Mouse (Mus musculus): Measurements from ENCODE around the gene Cideb.

Cideb gene

DNA sequence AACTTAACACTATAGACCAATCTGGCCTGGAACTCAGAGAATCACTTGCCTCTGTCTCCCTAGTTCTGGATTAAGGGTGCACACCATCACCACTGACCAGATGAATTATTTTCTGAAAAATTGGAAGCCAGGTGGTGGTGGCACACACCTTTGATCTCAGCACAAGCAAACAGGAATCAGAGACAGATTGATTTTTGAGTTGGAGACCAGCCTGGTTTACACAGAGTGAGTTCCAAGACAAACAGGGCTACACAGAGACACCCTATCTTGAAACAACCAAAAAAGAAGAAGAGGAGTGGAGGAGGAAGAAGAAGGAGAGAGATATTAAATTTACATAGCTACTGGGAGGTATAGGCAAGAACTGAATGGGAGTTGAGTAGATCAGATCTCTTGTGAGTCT lies 32.0 kb downstream of the Cideb start:
- no peak for DNase-seq (ENCODE audit: inconsistent age in 2 of 2, low spot score in 1 of 2)

- peak; percentile 51 to 91 for DNase-seq (ENCODE audit: inconsistent age in 2 of 2, low spot score in 1 of 2)
These were observed 33.8 kb downstream of the Cideb start for GRCm38 (mm10) chr14:55724411-55724871.

DNA sequence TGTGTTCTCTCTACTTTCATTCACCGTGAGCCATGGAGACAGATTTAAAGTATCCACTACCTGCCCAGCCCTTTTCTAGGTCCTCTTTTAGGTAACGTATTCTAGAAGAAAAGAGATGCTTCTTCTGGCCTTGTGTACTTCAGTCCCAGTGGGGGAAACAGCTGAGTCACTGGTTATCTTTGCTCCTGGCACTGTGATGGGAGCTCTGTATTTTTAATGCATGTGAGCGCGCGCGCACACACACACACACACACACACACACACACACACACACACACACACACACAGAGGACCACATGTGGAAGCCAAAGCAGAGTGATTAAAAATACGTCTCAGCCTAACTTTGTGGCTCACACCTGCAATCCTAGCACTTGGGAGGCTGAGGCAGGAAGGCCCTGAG lies 34.8 kb downstream of the Cideb start:
- DNase-seq (ENCODE audit: inconsistent age in 2 of 2, low spot score in 1 of 2), result no peak

- no peak for DNase-seq (ENCODE audit: inconsistent age in 2 of 2, low spot score in 1 of 2)
These were observed 35.8 kb downstream of the Cideb start for GRCm38 (mm10) chr14:55722438-55722945.

- DNase-seq (ENCODE audit: inconsistent age in 2 of 2, low spot score in 1 of 2), result peak; percentile 92 to 96
These were observed 36.4 kb downstream of the Cideb start, which contains the start of gene Rabggta for GRCm38 (mm10) chr14:55721700-55722437. Gene Rabggta, minus strand, starts transcription at chr14:55722263.

DNA sequence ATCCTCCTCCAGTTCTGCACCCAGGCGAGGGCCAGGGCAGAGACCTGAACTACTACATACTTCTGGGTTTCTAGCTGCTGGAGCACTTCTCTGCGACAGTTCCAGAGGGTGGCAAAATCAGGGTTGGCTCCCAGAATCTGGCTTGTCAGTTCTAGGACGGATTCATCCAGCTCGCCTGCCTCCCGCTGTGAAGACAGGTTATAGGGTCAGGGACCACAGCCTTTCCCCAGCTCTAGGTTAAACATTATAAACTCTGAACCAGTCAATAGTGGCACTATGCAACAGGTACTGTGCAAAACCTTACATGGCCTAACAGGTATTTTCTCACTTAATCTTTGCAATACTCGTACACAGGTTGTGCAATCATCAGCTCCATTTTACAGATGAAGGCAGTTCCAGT lies 37.2 kb downstream of the Cideb start:
- DNase-seq (ENCODE audit: inconsistent age in 2 of 2, low spot score in 1 of 2), result peak in 1 of 2 experiments; percentile 39

DNA sequence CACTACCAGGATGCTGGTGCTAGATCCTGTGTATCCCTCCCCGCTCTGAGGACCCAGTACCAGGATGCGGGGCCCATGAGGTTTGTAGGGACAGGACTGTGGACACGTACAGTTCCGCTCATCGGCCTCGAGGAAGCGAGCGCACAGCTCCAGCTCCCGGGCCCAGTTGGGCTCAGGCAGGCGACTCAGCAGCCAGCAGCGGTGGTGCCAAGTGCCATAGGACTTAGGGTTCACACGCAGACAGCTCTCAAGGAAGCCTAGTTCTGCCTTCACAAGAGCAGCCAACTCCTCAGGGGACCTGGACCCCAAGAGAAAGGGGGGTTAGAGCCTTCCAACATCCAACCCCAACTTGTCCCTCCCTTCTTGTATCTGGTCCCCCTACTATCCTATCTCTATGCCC lies 37.6 kb downstream of the Cideb start:
- DNase-seq (ENCODE audit: inconsistent age in 2 of 2, low spot score in 1 of 2), result no peak

- DNase-seq (ENCODE audit: inconsistent age in 2 of 2, low spot score in 1 of 2), result no peak
These were observed 38.5 kb downstream of the Cideb start for GRCm38 (mm10) chr14:55719737-55720136.

GRCm38 (mm10) chr14:55716884-55717283 lies 41.4 kb downstream of the Cideb start:
- no peak for DNase-seq (ENCODE audit: inconsistent age in 2 of 2, low spot score in 1 of 2)

DNA sequence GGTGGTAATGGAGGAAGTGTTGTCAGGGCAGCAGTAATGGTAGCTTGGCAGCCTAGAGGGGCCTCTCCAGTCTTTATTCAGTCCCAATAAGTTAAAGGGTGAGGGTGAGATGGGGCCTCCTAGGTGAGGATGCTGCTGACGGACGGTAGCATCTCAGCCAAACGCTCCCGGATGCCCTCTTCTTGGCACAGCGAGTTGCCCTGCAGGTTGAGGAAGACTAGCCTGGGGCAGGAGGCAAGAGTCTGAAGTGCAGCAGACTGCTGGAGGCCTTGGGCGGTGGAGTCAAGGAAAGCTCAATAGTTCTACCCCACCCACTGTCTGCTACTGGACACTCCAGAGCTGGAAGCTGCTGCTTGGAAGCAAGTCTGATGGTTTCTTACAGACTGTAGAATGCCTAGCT lies 42.0 kb downstream of the Cideb start:
- no peak for DNase-seq (ENCODE audit: inconsistent age in 2 of 2, low spot score in 1 of 2)

- no peak for DNase-seq (ENCODE audit: inconsistent age in 2 of 2, low spot score in 1 of 2)
These were observed 43.4 kb downstream of the Cideb start for GRCm38 (mm10) chr14:55714893-55715292.

DNA sequence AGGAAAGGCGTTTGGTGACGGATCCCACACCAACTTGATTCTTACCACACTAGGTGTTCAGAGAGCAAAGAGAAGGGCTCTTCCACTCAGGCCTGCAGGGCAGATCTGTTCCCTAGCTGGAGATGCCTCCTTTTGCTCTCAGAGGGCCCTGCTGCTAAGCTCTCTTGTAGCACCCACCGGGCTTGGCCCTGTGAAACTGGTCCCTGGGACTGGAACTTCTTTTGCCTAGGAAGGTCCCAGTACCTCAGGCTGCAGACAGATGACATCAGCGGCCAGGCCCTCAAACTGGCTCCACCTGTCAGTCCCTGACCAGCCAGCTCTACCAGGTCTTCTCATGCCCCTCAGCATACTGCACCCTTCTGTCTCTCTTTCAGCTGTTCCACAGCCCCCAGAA lies 44.5 kb downstream of the Cideb start, which contains the start of gene Tgm1:
TSS of gene Tgm1 (minus strand) at position 198 of the 394 bp plus-strand sequence.
- no peak for DNase-seq (ENCODE audit: inconsistent age in 2 of 2, low spot score in 1 of 2)

DNA sequence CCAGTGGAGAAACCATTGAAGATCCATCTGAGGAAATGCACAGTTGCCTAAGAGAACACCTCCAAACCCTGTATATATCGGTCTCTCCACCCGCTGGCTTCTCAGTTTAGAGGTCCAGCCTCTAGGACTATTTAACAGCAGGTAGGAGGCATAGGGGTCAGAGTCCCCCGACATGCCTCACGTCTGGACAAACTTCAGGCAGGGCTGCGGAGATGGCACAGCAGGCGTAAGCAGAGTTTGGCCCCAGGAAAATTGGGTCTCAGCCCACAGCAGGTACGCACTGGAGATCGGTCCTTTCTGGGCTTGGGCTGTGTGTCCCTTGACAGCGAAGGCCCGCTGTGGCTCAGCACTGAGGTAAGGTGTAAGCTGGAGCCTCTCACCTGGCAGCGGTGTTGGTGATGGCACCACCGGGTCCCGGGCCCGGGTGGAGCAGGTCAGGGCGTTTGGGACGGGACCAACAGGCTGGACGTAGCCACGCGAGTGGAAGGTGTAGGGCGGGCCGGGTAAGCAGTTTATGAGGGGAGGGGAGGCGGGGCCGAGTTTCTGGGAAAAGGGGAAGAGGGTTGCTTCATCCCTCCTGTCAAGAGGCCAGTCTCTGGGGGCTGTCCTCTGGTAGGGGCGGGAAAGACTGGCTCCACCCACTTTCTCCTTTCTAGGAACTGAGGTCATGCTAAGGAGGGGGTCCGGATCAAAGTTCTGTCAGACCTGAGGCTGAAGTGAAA lies 45.1 kb downstream of the Cideb start:
- peak in 1 of 2 experiments; percentile 56 for DNase-seq (ENCODE audit: inconsistent age in 2 of 2, low spot score in 1 of 2)

DNA sequence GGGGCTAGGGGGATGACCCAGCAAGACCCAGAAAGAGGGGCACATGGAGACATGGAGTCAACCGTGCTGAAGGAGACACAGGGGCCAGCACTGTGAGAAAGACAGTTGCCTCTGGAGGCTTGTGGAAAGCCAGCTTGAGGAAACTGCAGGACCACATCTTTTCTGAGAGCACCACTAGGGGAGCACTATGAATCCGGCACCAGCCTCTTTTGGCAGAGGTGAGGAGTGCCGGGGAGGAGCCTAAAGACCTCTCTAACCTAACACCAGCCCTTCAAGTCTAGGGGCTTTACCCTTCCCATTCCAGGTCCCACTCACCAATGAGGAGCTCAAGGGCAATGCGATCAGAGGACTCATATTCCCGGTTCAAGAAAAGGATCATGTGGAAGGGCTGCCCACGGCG lies 46.5 kb downstream of the Cideb start:
- no peak for DNase-seq (ENCODE audit: inconsistent age in 2 of 2, low spot score in 1 of 2)

DNA sequence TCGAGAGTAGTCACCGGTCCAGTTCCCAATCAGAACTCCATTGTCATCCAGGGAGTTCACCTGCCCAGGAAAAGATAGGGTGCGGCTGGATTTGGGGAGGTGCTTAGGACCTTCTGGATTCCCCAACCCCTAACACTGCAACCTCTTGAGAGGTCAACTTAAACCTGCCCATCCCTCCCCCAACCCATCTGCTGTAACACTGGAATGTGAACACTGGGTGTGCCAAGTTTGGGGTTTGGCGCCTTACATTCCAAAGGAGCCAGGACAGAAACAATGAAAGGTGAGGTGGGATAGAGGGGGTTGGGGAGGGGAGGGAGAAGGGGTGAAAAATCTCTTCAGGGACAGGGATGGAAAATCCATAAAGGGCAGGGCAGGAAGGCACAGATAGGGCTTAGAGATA lies 48.7 kb downstream of the Cideb start:
- no peak for DNase-seq (ENCODE audit: inconsistent age in 2 of 2, low spot score in 1 of 2)

DNA sequence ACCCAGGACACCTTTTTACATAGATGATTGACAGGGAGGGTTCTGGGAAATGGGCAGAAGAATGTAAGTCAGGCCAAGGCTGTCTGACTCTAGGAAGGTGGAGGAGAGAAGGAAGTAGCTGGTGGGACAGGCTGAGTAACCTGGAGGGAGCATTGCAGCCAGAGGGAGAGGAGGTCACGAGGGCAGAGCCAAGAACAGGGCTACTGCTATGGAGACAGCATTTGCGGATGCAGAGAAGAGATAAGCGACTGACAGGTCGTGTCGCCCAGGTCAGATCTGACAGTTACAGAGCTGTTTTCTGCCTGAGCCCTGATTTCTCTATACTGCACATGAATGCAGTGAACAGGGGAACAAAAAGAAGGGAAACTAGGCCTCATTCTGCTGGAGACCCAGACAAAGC lies 50.9 kb downstream of the Cideb start:
- DNase-seq (ENCODE audit: inconsistent age in 2 of 2, low spot score in 1 of 2), result no peak

GRCm38 (mm10) chr14:55706051-55706600 lies 52.1 kb downstream of the Cideb start:
- DNase-seq (ENCODE audit: inconsistent age in 2 of 2, low spot score in 1 of 2), result no peak

Data from adrenal gland, adult (tissue).